Mouse (Mus musculus): Measurements from ENCODE around the gene Atf4. TPM values are rescaled to one million over a fixed set of nuclear protein-coding genes. Genes with fewer than 3 reads are reported as not detected.

Gene Atf4
- polyA plus RNA-seq, 1 experiment from 2014 or later, result 115 TPM

DNA sequence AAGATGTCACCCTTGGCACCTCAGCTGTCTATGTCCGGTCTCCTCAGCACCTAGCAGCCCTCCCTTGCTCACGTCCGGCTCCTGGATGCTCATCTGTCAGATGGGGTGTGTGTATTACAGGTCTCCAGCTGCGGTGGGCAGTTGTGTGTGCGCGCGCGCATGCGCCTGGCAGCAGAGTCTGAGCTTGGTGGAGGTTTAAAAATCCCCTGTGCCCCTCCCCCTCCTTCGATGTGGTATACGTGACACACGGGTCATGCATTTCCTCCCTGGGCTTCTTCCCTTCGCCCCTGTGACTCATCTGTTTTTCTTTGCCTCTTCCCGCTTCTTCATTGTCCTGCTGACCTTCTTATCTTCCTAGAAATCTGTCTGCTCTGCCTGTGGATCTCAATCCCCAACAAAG lies 35.8 kb upstream of the Atf4 start:
- no peak for TF ChIP-seq CTCF (IDR thresholded peaks at IDR 0.05; ENCODE audit: low read depth)
- 15% methylated on average over 14 of the region's 14 CpGs for WGBS
- no peak overlapping the region; the same call in 1 of the 2 replicates for H3K9ac ChIP-seq
- H3K4me1 ChIP-seq (ENCODE audit: insufficient read depth), result no peaks in the 10 kb centered on the region
- H3K4me2 ChIP-seq, result no peak overlapping the region; the same call in 1 of the 2 replicates
- peaks cover 6% of the 10 kb centered on the region; the same call in 1 of the 2 replicates for H3K36me3 ChIP-seq (ENCODE audit: insufficient read depth)
- no peak overlapping the region for H3K27ac ChIP-seq (ENCODE audit: low read depth)
- DNase-seq, result peak; percentile 53
- H3K4me3 ChIP-seq (ENCODE audit: low read depth, low read length), result no peak overlapping the region
- no peak for ATAC-seq (ENCODE audit: insufficient read depth)
- H3K27me3 ChIP-seq (ENCODE audit: insufficient read depth, low read length), result no peaks in the 10 kb centered on the region
- no peaks in the 10 kb centered on the region for H3K9me3 ChIP-seq (ENCODE audit: low read depth, low read length)

GRCm38 (mm10) chr15:80219705-80220657 lies 35.0 kb upstream of the Atf4 start:
- Histone ChIP-seq H3K4me1 (ENCODE audit: insufficient read depth) (no peaks in the 10 kb centered on the region), H3K4me3 (ENCODE audit: low read depth, low read length) (no peak overlapping the region), H3K27ac (ENCODE audit: low read depth) (no peak overlapping the region), H3K27me3 (ENCODE audit: insufficient read depth, low read length) (no peaks in the 10 kb centered on the region), H3K36me3 (ENCODE audit: insufficient read depth) (peaks cover 6% of the 10 kb centered on the region; the same call in 1 of the 2 replicates), H3K4me2 (no peak overlapping the region), H3K9me3 (ENCODE audit: low read depth, low read length) (no peaks in the 10 kb centered on the region), H3K9ac (no peak overlapping the region)
- TF ChIP-seq CTCF (IDR thresholded peaks at IDR 0.05; ENCODE audit: low read depth), result no peak
- ATAC-seq (ENCODE audit: insufficient read depth), result no peak
- WGBS, result 58% methylated on average over 4 of the region's 4 CpGs
- no peak for DNase-seq

DNA sequence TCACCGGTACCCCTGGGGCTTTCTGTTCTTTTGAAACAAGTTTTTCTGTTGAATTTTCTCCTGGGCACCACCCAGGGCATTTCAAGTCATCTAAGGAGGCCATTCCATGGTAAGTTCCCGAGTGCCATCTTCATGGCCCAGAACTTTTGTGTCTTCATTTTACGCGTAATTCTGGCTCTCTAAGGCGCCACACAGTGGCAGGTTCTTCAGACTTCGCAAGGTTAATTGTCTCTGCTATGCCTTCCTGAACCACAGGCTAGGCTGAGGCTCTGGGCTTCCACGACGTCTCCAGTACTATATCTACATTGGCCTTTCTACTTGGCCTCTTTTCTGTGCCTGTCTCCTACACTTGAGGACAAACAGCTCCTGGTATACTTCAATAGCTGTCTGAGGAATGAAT lies 34.0 kb upstream of the Atf4 start:
- 59% methylated on average over 8 of the region's 8 CpGs for WGBS
- Histone ChIP-seq H3K27me3 (ENCODE audit: insufficient read depth, low read length) (no peaks in the 10 kb centered on the region), H3K4me1 (ENCODE audit: insufficient read depth) (no peaks in the 10 kb centered on the region), H3K36me3 (ENCODE audit: insufficient read depth) (peaks cover 6% of the 10 kb centered on the region; the same call in 1 of the 2 replicates), H3K9me3 (ENCODE audit: low read depth, low read length) (no peaks in the 10 kb centered on the region), H3K4me3 (ENCODE audit: low read depth, low read length) (no peak overlapping the region), H3K9ac (no peak overlapping the region), H3K27ac (ENCODE audit: low read depth) (no peak overlapping the region), H3K4me2 (no peak overlapping the region)
- DNase-seq, result peak; percentile 17
- no peak for ATAC-seq (ENCODE audit: insufficient read depth)
- 0 out of 2 replicates have a peak, but pooled peaks have one; percentile 2 for TF ChIP-seq CTCF (IDR thresholded peaks at IDR 0.05; ENCODE audit: low read depth)

- Histone ChIP-seq H3K9me3 (ENCODE audit: low read depth, low read length) (no peaks in the 10 kb centered on the region), H3K4me3 (ENCODE audit: low read depth, low read length) (no peak overlapping the region), H3K36me3 (ENCODE audit: insufficient read depth) (no peaks in the 10 kb centered on the region), H3K4me1 (ENCODE audit: insufficient read depth) (no peaks in the 10 kb centered on the region), H3K4me2 (no peak overlapping the region), H3K27ac (ENCODE audit: low read depth) (no peak overlapping the region), H3K27me3 (ENCODE audit: insufficient read depth, low read length) (no peaks in the 10 kb centered on the region), H3K9ac (no peak overlapping the region)
- no peak for ATAC-seq (ENCODE audit: insufficient read depth)
- 85% methylated on average over 7 of the region's 7 CpGs for WGBS
- no peak for DNase-seq
- no peak for TF ChIP-seq CTCF (IDR thresholded peaks at IDR 0.05; ENCODE audit: low read depth)
Measured at GRCm38 (mm10) chr15:80223751-80224150, 31.2 kb upstream of the Atf4 start.

- TF ChIP-seq CTCF (IDR thresholded peaks at IDR 0.05; ENCODE audit: low read depth), result peak; percentile 93
Measured at GRCm38 (mm10) chr15:80225208-80225607, 29.8 kb upstream of the Atf4 start.

GRCm38 (mm10) chr15:80225796-80226195 lies 29.2 kb upstream of the Atf4 start:
- Histone ChIP-seq H3K4me2 (no peak overlapping the region), H3K9me3 (ENCODE audit: low read depth, low read length) (no peaks in the 10 kb centered on the region), H3K36me3 (ENCODE audit: insufficient read depth) (no peaks in the 10 kb centered on the region), H3K4me1 (ENCODE audit: insufficient read depth) (no peaks in the 10 kb centered on the region), H3K9ac (no peak overlapping the region), H3K4me3 (ENCODE audit: low read depth, low read length) (no peak overlapping the region), H3K27ac (ENCODE audit: low read depth) (no peak overlapping the region), H3K27me3 (ENCODE audit: insufficient read depth, low read length) (no peaks in the 10 kb centered on the region)
- TF ChIP-seq CTCF (IDR thresholded peaks at IDR 0.05; ENCODE audit: low read depth), result peak; percentile 75
- DNase-seq (peak; percentile 76), ATAC-seq (ENCODE audit: insufficient read depth) (no peak)
- 47% methylated on average over 2 of the region's 2 CpGs for WGBS

More at GRCm38 (mm10) chr15:80225208-80225607, 29.8 kb upstream of the Atf4 start:
- DNase-seq (peak; percentile 79), ATAC-seq (ENCODE audit: insufficient read depth) (no peak)
- no peaks in the 10 kb centered on the region for H3K4me1 ChIP-seq (ENCODE audit: insufficient read depth)
- no peak overlapping the region for H3K27ac ChIP-seq (ENCODE audit: low read depth)
- no peaks in the 10 kb centered on the region for H3K36me3 ChIP-seq (ENCODE audit: insufficient read depth)
- H3K9me3 ChIP-seq (ENCODE audit: low read depth, low read length), result no peaks in the 10 kb centered on the region
- no peak overlapping the region for H3K4me2 ChIP-seq
- H3K4me3 ChIP-seq (ENCODE audit: low read depth, low read length), result no peak overlapping the region
- H3K27me3 ChIP-seq (ENCODE audit: insufficient read depth, low read length), result no peaks in the 10 kb centered on the region
- WGBS, result 24% methylated on average over 9 of the region's 9 CpGs
- no peak overlapping the region for H3K9ac ChIP-seq

DNA sequence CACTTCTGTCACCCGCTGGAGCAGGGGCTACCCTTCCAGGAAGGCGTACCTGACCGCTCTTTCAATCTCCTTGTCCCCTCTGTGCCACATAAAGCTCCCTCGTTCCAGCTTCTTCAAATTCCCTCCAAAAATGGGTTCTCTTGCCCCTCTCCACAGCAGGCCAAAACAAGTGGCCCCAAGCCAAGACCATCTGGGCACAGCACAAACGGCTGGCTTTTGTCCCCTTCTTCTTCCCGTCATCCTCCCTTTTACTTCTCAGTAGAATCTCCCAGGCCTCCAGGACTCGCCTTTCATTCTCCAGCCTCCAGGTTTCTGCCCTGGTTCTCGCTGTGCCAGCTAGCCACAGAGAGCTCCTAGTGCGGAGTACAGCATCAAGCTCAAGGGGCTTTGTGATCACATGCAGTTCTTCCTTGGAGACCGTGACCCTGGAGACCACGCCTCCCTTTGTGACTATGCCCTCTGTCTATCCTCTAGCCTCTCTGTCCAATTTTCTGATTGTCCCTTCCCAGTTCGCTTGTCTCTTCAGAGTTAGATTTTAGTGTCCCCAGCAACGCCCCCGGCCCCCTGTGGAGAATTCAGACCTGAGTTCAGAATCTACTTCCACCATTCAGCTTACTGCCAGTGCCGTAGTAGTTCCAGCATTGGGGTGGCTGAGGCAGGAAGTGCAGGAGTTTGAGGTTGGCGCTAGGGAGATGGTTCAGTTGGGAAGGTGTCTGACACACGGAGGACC lies 26.7 kb upstream of the Atf4 start:
- no peaks in the 10 kb centered on the region for H3K27me3 ChIP-seq (ENCODE audit: insufficient read depth, low read length)
- no peak for TF ChIP-seq CTCF (IDR thresholded peaks at IDR 0.05; ENCODE audit: low read depth)
- H3K4me3 ChIP-seq (ENCODE audit: low read depth, low read length), result no peak overlapping the region
- no peaks in the 10 kb centered on the region for H3K9me3 ChIP-seq (ENCODE audit: low read depth, low read length)
- DNase-seq, result no peak
- no peaks in the 10 kb centered on the region for H3K4me1 ChIP-seq (ENCODE audit: insufficient read depth)
- no peak overlapping the region for H3K4me2 ChIP-seq
- 76% methylated on average over 17 of the region's 17 CpGs for WGBS
- H3K9ac ChIP-seq, result no peak overlapping the region
- no peak for ATAC-seq (ENCODE audit: insufficient read depth)
- no peak overlapping the region for H3K27ac ChIP-seq (ENCODE audit: low read depth)
- H3K36me3 ChIP-seq (ENCODE audit: insufficient read depth), result no peaks in the 10 kb centered on the region

Data from lung, embryonic 14.5 days (tissue).